Mouse (Mus musculus) lung, postnatal 0 days (tissue): ENCODE measurements at regions not wholly inside any gene's neighbourhood (a gene's known extent, or its start where the extent isn't known, plus 50 kb on each side); places are given as distances from the start of the nearest gene placed in this dataset.

ENCODE experiments used
- CTCF ChIP-seq: IDR thresholded peaks from 2 replicates; pipeline ENCODE4 v1.5.1; 2016; ENCODE audit warnings: antibody characterized with exemption, mild to moderate bottlenecking
- EP300 ChIP-seq: IDR thresholded peaks from 2 replicates; pipeline ENCODE4 v1.6.1; 2016; ENCODE audit warnings: antibody characterized with exemption, mild to moderate bottlenecking, control low read depth

DNA sequence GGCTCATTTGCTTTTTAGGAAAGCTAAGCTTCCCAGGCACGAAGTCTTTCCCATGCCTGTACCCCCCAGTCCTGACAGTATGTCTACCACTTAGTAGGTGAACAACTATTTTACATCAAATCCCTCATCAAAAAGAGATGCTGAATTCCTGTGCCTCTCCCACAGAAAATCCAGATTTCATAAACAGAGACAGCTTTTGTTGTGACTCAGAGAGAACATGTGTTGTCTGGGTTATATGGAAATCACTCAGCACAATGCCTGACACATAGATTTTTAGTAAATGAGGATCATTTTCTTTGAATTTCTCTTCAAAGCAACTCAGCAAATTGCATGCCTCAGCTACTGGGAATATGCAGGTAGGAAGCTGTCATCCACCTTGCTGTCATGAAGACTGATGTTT lies 193.5 kb downstream of the Usp46 start:
- no peak for TF ChIP-seq EP300
- no peak for TF ChIP-seq CTCF
